ENCODE assay signal across 19 mouse cellular contexts in genomic region chr7:75277847-75278246, GRCm38 (mm10). TPM values are rescaled to one million over a fixed set of nuclear protein-coding genes. Genes with fewer than 3 reads are reported as not detected.
"Had no signal": no experiment of that assay in that cellular context is flagged by ENCODE, and none has a peak within 500 bp of the region (broad histone marks: within the 10 kb centered on the region; RNA-seq: fewer than 3 reads in every experiment).

No protein-coding gene starts in this region.

- ATAC-seq: midbrain, embryonic 16.5 days had no signal

- H3K4me1 ChIP-seq: liver, embryonic 13.5 days had no signal

- H3K9ac ChIP-seq: liver, embryonic 13.5 days; neural tube, embryonic 13.5 days; stomach, embryonic 15.5 days had no signal

- H3K4me3 ChIP-seq: liver, embryonic 13.5 days; myocyte; neural tube, embryonic 13.5 days; stomach, embryonic 15.5 days had no signal

- H3K27ac ChIP-seq: liver, embryonic 13.5 days; neural tube, embryonic 13.5 days; stomach, embryonic 15.5 days had no signal

- DNase-seq: kidney, adult 18-20 months; kidney, adult 9 months; kidney, postnatal 14 days; kidney, postnatal 4 days; liver, embryonic 13.5 days; lung, adult 2 months; lung, postnatal 14 days; lung, postnatal 4 days; right cerebral cortex, postnatal 25 days; spleen, adult 18-20 months; thymus, postnatal 25 days had no signal

- H3K36me3 ChIP-seq: liver, embryonic 13.5 days; neural tube, embryonic 13.5 days; stomach, embryonic 15.5 days had no signal

- H3K27me3 ChIP-seq: liver, embryonic 13.5 days; neural tube, embryonic 13.5 days; stomach, embryonic 15.5 days had no signal

- H3K4me2 ChIP-seq: liver, embryonic 13.5 days; midbrain, embryonic 11.5 days; neural tube, embryonic 13.5 days; stomach, embryonic 15.5 days had no signal

- H3K9me3 ChIP-seq: liver, embryonic 13.5 days; neural tube, embryonic 13.5 days; stomach, embryonic 15.5 days had no signal

RNA-seq across cellular contexts. Expression of gene Sv2b, which starts 31.2 kb away (rescaled TPM):
- total RNA-seq: megakaryocyte progenitor cell, adult 5-6 weeks; megakaryocyte-erythroid progenitor cell, adult 5-6 weeks had no signal
- polyA plus RNA-seq: liver, adult 2 months had no signal
